Mouse (Mus musculus): Measurements from ENCODE around the gene Tspan4. TPM values are rescaled to one million over a fixed set of nuclear protein-coding genes. Genes with fewer than 3 reads are reported as not detected.

The Tspan4 gene
- 33.3 and 38.7 TPM in 2 replicates for polyA plus RNA-seq (2016; fragmentation: Nextera tagmentation; extraction: Ambion mirVana)

DNA sequence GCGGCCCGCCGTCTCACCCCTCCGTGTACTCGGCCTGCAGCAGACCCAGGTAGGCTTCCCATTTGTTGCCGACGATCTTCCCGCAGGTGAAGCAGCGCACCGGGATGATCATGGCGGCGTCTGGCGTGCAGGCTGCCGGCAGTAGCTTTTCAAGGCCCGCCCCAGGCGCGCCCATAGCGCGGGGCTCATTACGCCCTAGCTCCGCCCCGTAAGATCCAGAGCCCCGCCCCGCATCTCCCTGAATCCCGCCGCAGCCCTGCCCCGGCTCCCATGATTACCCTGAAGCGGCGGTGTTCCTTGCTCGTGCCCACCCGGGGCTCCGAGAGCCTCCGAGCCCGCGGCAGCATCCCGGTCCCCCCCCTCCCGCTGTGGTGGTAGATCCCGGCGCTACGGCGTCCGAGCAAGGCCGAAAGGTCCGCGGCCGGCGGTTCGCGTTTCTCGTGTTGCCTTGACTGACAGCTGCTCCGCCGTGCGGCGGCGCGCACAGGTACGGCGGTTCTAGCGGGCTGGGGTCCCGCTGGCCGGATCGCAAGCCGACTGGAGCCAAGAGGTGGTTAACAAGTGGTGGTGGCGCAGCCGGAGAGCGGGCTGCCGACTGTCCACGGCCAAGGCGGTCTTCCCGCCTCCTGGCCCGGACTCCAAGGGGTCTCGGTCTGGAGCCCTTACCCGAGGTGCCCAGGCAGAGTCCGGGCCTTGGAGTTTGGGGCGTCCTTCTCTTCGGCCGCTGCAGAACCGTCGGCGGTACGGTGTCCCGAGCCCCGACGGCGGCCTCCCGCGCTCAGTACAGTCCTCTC, at the start of gene Tspan4, which contains the start of gene Polr2l:
TSS of gene Tspan4 (plus strand) at position 230 of the 794 bp plus-strand sequence.
TSS of gene Polr2l (minus strand) at position 122 of the 794 bp plus-strand sequence.
- Histone ChIP-seq H3K27ac (replicated peaks) (peak within 1 kb of the TSS; percentile 99), H3K36me3 (peaks cover 30% of the 10 kb centered on the region), H3K4me1 (peaks cover 47% of the 10 kb centered on the region), H3K9me3 (replicated peaks) (no peaks in the 10 kb centered on the region), H3K4me3 (peak within 1 kb of the TSS; percentile 84), H3K27me3 (ENCODE audit: low read depth, poor library complexity, severe bottlenecking) (peaks cover 31% of the 10 kb centered on the region)
- WGBS, result under 1% methylated on average over 87 of the region's 87 CpGs
- DNase-seq (ENCODE audit: low spot score), result peak; percentile 91

DNA sequence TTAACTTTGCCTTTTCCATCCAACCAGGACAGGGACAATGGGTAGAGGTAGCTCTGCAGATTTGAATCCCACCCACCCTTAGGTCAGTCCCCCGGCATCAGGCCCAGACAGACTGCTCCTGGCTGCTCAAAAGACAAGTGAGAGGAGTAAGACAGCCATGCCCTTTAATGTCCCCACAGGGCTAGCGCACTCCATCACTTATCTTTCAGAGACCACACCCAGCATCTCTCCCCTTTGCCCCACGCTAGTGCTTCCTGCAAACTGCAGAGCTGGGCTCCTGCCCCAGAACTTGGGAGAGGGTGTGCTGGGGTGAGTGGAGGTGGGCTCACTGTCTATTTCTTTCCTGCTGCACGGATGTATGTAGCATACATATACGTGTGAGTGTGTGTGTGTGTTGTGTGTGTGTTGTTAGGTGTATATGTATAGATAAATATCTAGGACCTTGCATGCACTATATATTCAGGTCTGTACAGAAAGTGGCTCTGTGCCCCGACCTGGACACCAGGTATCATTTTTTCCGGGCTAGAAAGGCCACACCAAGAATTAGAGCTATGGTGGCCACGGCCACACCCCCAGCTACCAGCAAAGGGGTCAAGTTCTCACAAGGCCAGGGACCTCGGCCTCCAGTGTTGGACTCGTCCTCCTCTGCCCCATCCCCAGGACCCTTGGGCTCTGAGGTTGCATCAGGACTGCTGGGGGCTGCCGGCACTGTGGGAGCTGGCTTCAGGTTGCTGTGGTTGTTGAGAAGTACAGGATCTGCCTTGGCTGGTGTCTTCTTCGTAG, 47.9 kb upstream of the Tspan4 start:
- Histone ChIP-seq H3K36me3 (peaks cover 22% of the 10 kb centered on the region), H3K27me3 (ENCODE audit: low read depth, poor library complexity, severe bottlenecking) (peaks cover 15% of the 10 kb centered on the region; the same call in 1 of the 2 replicates), H3K9me3 (replicated peaks) (no peaks in the 10 kb centered on the region), H3K27ac (replicated peaks) (no peak overlapping the region), H3K4me1 (peaks cover 30% of the 10 kb centered on the region), H3K4me3 (no peak overlapping the region)
- WGBS, result 85% methylated on average over 12 of the region's 12 CpGs
- DNase-seq (ENCODE audit: low spot score), result no peak

DNA sequence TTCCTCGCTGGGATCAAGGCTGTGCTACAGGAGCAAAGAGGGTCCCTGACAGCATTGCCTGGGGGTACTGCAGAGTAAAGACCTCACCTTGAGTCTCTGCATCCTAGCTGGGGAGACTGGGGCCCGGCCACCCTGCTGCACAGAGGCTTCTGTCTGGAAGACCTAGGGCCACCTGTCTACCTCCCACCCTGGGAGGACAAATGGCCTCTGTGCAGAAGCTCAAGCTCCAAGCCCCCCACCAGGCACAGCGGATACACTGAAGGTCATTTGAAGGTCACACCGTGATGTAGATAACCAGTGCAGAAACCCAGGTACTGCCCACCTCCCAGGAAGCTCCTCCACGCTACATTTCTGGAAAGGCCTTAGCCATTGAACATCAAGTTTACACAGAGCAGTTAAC, 46.3 kb upstream of the Tspan4 start:
- peaks cover 37% of the 10 kb centered on the region for H3K36me3 ChIP-seq
- H3K4me3 ChIP-seq, result peak overlapping the region; percentile 55
- H3K4me1 ChIP-seq, result peaks cover 45% of the 10 kb centered on the region
- H3K9me3 ChIP-seq (replicated peaks), result no peaks in the 10 kb centered on the region
- H3K27me3 ChIP-seq (ENCODE audit: low read depth, poor library complexity, severe bottlenecking), result peaks cover 15% of the 10 kb centered on the region; the same call in 1 of the 2 replicates
- DNase-seq (ENCODE audit: low spot score), result no peak
- 55% methylated on average over 5 of the region's 5 CpGs for WGBS
- peak overlapping the region; percentile 68; the same call in 1 of the 2 replicates for H3K27ac ChIP-seq (replicated peaks)

DNA sequence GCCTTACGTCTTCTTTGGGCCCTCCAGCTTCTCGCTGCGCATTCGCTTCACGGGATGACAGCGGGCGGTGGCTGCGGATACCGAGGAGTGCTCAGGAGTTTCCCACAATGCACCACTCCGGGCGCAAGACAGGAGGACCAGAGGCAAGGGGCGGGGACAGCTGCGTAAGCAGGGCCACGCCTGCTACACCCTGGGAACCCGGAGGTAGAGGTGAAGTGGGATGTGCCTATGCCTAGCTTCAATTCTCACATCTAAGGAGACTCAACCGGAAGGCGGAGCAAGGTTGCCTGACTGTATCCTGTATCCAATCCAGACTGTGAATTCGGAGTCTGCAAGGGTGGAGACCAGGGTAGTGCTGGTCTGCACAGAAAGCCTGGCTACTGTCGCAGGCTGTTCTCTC, 45.7 kb upstream of the Tspan4 start, which contains the start of gene Cend1:
TSS of gene Cend1 (minus strand) at position 182 of the 400 bp plus-strand sequence.
- peaks cover 15% of the 10 kb centered on the region; the same call in 1 of the 2 replicates for H3K27me3 ChIP-seq (ENCODE audit: low read depth, poor library complexity, severe bottlenecking)
- peaks cover 39% of the 10 kb centered on the region for H3K36me3 ChIP-seq
- 3% methylated on average over 19 of the region's 19 CpGs for WGBS
- H3K4me1 ChIP-seq, result peaks cover 51% of the 10 kb centered on the region
- peak within 1 kb of the TSS; percentile 68 for H3K27ac ChIP-seq (replicated peaks)
- H3K9me3 ChIP-seq (replicated peaks), result no peaks in the 10 kb centered on the region
- DNase-seq (ENCODE audit: low spot score), result peak; percentile 71
- peak within 1 kb of the TSS; percentile 55 for H3K4me3 ChIP-seq

DNA sequence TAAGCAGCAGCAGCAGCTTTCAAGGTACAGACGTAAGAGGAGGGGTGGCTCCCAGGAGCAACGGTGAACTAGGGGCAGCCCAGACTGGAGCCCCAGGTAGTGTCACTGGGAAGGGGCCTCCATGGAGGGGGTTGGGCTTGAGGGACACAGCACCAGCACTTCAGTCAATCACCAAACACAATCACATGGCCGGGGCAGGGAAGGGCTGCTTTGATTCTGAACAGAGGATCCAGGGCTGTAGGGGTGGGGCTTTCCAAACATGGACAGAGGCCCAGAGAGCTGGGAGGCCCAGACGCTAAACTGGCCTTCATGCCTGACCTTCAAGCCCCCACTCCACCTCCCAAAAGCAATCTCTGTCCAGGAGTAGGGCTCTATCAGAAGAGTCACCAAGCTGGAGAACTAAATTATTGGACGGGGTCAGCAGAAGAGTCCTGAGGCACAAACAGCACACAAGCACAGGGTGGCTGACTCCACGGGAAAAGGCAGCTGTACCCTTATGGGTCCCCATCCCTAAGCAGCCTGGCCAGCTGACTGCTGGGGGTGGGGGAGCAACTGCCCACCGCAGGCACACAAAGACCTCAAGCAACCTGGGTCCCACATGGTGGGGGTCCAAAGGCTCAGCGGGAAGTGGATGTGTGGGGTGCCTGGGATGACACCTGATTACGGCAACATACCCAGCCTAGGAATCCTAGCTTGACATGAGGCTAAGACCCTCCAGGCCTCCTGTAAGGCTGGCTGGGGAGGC, 45.0 kb upstream of the Tspan4 start:
- Histone ChIP-seq H3K27ac (replicated peaks) (peak overlapping the region; percentile 68; the same call in 1 of the 2 replicates), H3K27me3 (ENCODE audit: low read depth, poor library complexity, severe bottlenecking) (peaks cover 15% of the 10 kb centered on the region; the same call in 1 of the 2 replicates), H3K36me3 (peaks cover 39% of the 10 kb centered on the region), H3K4me1 (peaks cover 58% of the 10 kb centered on the region), H3K9me3 (replicated peaks) (no peaks in the 10 kb centered on the region), H3K4me3 (peak overlapping the region; percentile 55; the same call in 1 of the 2 replicates)
- 67% methylated on average over 9 of the region's 9 CpGs for WGBS
- DNase-seq (ENCODE audit: low spot score), result no peak

DNA sequence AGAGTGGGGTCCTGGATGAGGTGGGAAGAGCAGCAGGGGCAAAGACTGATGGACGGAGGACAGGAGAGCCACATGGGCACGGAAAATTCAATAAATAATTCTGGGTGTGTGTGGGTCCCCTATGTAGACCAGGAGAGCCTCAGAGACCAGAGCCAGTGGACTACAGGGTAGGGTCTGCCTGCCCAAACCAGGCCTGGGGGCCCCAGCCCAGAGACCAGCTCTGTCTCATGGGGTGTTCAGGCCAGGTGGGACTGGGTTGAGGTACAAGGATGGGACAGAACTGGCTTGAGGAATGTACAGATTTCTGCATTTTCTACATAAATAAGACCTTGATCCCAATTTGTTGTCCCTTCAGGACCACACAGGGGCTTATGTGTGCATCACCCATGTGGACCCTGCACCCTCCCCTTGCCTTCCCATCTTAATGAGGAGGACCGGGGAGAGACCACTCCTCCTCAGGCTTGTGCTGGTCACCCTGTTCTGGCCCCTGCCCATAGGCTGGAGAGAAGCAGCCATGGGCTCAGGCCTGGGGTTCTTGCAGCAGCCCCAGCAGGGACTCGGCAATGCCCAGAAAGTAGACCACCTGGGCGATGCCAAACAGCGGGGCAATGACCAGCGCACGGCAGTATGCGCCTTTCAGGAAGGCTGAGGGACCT, 44.3 kb upstream of the Tspan4 start:
- Histone ChIP-seq H3K4me1 (peaks cover 65% of the 10 kb centered on the region), H3K36me3 (peaks cover 39% of the 10 kb centered on the region), H3K27me3 (ENCODE audit: low read depth, poor library complexity, severe bottlenecking) (peaks cover 15% of the 10 kb centered on the region; the same call in 1 of the 2 replicates), H3K4me3 (no peak overlapping the region), H3K9me3 (replicated peaks) (no peaks in the 10 kb centered on the region), H3K27ac (replicated peaks) (no peak overlapping the region)
- DNase-seq (ENCODE audit: low spot score), result no peak
- WGBS, result 93% methylated on average over 9 of the region's 9 CpGs

DNA sequence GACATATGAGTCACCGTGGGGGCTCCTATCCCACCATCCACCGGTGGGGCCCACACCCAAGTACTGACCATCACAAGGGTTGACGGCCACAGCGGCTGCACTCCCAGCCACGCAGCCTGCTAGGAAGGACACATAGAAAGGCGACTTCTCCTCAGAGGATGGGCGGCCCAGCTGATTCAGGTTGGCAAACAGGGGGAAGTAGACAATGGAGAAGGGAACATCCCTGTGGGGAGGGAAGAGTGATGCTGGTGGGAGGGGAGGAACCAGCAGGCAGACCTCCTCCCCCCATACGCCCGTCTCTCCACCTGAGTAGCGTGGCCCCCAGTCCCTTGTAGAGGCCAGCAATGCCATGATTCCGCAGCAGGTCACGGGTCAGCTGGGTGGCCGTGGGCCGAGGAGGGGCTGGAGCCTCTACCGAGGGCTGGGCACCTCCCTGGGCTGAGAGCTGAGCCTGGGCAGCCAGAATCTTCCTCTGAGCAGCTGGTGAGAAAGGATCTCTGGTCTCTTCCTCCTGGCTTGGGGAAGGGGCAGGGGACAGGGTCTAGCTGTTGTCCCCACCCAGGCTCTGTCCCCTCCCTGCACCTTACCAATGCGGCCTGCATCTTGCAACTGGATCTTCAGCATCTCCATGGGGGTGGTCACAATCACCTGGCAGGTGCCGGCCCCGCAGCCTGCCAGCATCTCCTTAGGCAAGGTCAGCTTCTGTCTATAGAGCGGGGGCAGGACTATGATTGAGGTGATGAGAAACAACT, 43.4 kb upstream of the Tspan4 start:
- Histone ChIP-seq H3K36me3 (peaks cover 39% of the 10 kb centered on the region), H3K27ac (replicated peaks) (no peak overlapping the region), H3K27me3 (ENCODE audit: low read depth, poor library complexity, severe bottlenecking) (peaks cover 12% of the 10 kb centered on the region; the same call in 1 of the 2 replicates), H3K4me3 (no peak overlapping the region), H3K4me1 (peaks cover 74% of the 10 kb centered on the region), H3K9me3 (replicated peaks) (no peaks in the 10 kb centered on the region)
- DNase-seq (ENCODE audit: low spot score), result no peak
- WGBS, result 94% methylated on average over 19 of the region's 19 CpGs

DNA sequence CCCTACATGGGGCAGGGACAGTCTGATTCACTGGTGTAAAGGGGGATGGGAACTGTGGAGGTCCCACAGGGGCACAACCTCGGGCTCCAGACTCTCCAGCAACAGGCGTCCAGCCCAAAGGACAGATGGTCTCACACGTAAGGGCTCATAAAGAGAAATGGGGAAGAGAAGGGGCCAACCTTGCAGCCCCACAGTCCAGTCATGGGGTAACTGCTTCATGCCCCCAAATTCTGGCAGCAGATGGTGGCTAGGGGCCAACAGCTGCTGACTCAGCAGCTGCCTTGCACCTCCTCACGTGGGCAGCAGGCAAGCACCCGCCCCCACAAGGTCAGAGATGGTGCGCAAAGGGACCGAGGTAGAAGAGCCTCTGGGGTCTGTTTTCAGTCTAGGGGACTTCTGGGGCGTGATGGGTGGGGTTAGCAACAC, 42.8 kb upstream of the Tspan4 start:
- H3K4me3 ChIP-seq, result no peak overlapping the region
- 90% methylated on average over 8 of the region's 8 CpGs for WGBS
- peaks cover 9% of the 10 kb centered on the region; the same call in 1 of the 2 replicates for H3K27me3 ChIP-seq (ENCODE audit: low read depth, poor library complexity, severe bottlenecking)
- peaks cover 80% of the 10 kb centered on the region for H3K4me1 ChIP-seq
- H3K36me3 ChIP-seq, result peaks cover 39% of the 10 kb centered on the region
- H3K9me3 ChIP-seq (replicated peaks), result no peaks in the 10 kb centered on the region
- DNase-seq (ENCODE audit: low spot score), result no peak
- H3K27ac ChIP-seq (replicated peaks), result no peak overlapping the region

DNA sequence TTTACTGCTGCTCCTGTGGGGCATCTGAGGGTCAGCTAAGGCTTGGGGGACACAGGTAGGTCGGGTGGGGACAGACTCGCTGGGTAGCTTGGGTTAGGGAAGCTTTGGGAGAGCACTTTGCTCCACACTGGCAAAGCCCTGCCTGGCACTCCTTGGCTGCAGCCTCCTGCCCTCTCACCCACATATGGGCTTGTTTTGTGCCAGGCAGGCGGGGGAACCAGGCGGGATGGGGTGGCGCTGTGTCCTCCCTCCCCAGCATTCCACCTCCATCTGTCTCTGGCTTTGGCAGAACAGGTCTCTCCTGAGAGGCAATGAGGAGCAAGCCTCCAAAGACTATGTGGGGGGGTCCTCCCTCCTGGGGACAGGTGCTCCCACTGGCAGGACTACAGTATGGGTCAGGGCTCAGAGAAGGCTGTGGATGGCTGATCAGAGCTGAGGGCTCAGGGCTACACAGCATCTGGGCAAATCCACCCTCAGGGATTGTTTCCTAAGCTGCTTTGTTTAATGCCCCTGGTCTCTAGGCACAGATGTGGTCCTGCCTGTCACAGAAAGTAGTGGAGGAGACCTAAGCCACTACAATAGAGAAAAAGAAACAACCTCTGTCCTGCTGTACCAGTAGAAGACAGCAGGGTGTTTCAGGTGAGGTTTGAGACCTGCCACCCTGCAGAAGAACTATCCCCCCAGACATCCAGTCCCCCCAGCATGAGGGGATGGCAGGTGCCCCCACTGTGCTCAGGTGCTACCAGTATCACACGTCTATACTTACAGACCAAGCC, 42.1 kb upstream of the Tspan4 start:
- Histone ChIP-seq H3K27ac (replicated peaks) (0 out of 2 replicates have a peak overlapping the region, but pooled peaks have one; percentile 10), H3K27me3 (ENCODE audit: low read depth, poor library complexity, severe bottlenecking) (peaks cover 9% of the 10 kb centered on the region; the same call in 1 of the 2 replicates), H3K36me3 (peaks cover 44% of the 10 kb centered on the region), H3K4me1 (peaks cover 88% of the 10 kb centered on the region), H3K4me3 (peak overlapping the region; percentile 72; the same call in 1 of the 2 replicates), H3K9me3 (replicated peaks) (no peaks in the 10 kb centered on the region)
- DNase-seq (ENCODE audit: low spot score), result no peak
- 89% methylated on average over 6 of the region's 6 CpGs for WGBS

DNA sequence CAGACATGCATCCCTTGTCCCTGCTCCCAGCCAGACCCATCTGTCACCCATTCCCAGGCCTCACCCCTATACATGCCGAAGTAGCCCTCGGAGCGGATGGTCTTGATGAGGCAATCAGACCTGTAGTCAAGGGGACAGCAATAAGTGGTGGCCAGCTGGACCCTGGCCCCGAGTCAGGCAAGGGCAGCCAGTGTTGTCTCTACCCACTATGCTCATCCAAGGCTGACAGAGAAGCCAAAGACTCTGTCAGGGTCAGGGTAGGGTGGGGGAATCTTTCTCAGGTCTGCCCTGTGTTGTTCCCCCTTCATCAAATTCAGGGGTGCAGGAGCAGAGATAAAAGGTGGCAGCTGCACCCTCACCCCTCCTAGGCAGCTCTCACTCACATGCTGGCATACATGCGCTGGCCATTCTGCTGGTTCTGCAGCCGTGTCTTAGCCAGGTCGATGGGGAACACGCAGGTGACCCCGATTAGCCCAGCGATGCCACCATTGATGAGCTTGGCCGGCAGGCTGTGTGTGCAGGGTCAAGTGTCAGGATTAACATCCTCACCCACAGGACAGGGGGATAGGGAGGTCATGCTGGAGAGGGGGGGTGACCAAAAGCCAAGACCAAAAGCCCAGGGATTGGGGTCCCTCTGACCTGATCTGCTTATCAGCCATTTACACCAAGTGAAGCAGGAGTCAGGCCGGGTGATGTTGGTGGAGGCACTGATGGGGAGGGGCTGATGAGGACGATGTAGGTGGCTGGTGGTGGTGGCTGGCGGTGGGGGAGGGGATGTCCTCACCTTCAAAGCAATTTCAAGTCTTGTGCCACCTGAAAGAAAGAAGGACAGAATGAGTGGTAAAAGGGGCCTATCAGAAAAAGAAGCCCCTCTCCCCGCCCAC, 41.3 kb upstream of the Tspan4 start:
- peaks cover 53% of the 10 kb centered on the region for H3K36me3 ChIP-seq
- H3K4me1 ChIP-seq, result peaks cover 82% of the 10 kb centered on the region
- DNase-seq (ENCODE audit: low spot score), result no peak
- H3K27ac ChIP-seq (replicated peaks), result peak overlapping the region; percentile 86
- H3K4me3 ChIP-seq, result peak overlapping the region; percentile 72
- 76% methylated on average over 15 of the region's 15 CpGs for WGBS
- no peaks in the 10 kb centered on the region for H3K9me3 ChIP-seq (replicated peaks)
- 0 out of 2 replicates have a peak, but pooled peaks cover under 1% of the 10 kb centered on the region for H3K27me3 ChIP-seq (ENCODE audit: low read depth, poor library complexity, severe bottlenecking)
